Mouse (Mus musculus) heart, adult 2 months (tissue): ENCODE measurements around the gene E330034G19Rik.

Experiments used
- CTCF ChIP-seq: fragments of 200-600 bp; IDR thresholded peaks from 2 replicates; pipeline ENCODE4 v1.8.1; 2022; ENCODE audit warnings: antibody characterized with exemption, mild to moderate bottlenecking, moderate library complexity
- EP300 ChIP-seq: fragments of 200-500 bp; IDR thresholded peaks from 2 replicates; pipeline ENCODE4 v1.6.1; 2011; ENCODE audit warnings: low read depth, low read length, control low read depth; ENCODE audit not compliant: insufficient read depth
- POLR2A ChIP-seq: fragments of 200-500 bp; IDR thresholded peaks from 2 replicates; pipeline ENCODE4 v1.6.1; 2011; ENCODE audit warnings: mild to moderate bottlenecking, low read depth, low read length, control low read depth; ENCODE audit not compliant: insufficient read depth

GRCm38 (mm10) chr14:24253611-24254202 lies 39.3 kb upstream of the E330034G19Rik start:
- no peak for TF ChIP-seq CTCF
- no peak for TF ChIP-seq POLR2A
- TF ChIP-seq EP300 = no peak
